Mouse (Mus musculus): Measurements from ENCODE around the gene 4930404H24Rik.
"Not testable (repeated sequence)": the region's sequence is repeated elsewhere in the genome, so short reads cannot be mapped to it uniquely, and the experiment has no call there.

The 4930404H24Rik gene

GRCm38 (mm10) chr2:153478583-153478982 lies 14.0 kb upstream of the 4930404H24Rik start:
- no peak for DNase-seq (ENCODE audit: low read depth, low spot score)

GRCm38 (mm10) chr2:153479486-153479885 lies 13.1 kb upstream of the 4930404H24Rik start:
- DNase-seq (ENCODE audit: low read depth, low spot score): no peak

- no peak for DNase-seq (ENCODE audit: low read depth, low spot score)
Measured at GRCm38 (mm10) chr2:153481108-153481860, 11.3 kb upstream of the 4930404H24Rik start.

- no peak for DNase-seq (ENCODE audit: low read depth, low spot score)
Measured at GRCm38 (mm10) chr2:153481861-153482120, 10.8 kb upstream of the 4930404H24Rik start.

GRCm38 (mm10) chr2:153483118-153483983 lies 9.2 kb upstream of the 4930404H24Rik start:
- no peak for DNase-seq (ENCODE audit: low read depth, low spot score)

GRCm38 (mm10) chr2:153484071-153484470 lies 8.5 kb upstream of the 4930404H24Rik start:
- no peak for DNase-seq (ENCODE audit: low read depth, low spot score)

GRCm38 (mm10) chr2:153490116-153490515 lies 2.5 kb upstream of the 4930404H24Rik start:
- DNase-seq (ENCODE audit: low read depth, low spot score): no peak

- no peak for DNase-seq (ENCODE audit: low read depth, low spot score)
Measured at GRCm38 (mm10) chr2:153490940-153491339, 1.6 kb upstream of the 4930404H24Rik start.

- no peak for DNase-seq (ENCODE audit: low read depth, low spot score)
Measured at GRCm38 (mm10) chr2:153491512-153492178, 945 bp upstream of the 4930404H24Rik start.

GRCm38 (mm10) chr2:153492179-153492517 lies 442 bp upstream of the 4930404H24Rik start:
- no peak for DNase-seq (ENCODE audit: low read depth, low spot score)

GRCm38 (mm10) chr2:153493393-153493731 lies 772 bp downstream of the 4930404H24Rik start:
- no peak for DNase-seq (ENCODE audit: low read depth, low spot score)

- no peak for DNase-seq (ENCODE audit: low read depth, low spot score)
Measured at GRCm38 (mm10) chr2:153493781-153494292, 1.2 kb downstream of the 4930404H24Rik start.

GRCm38 (mm10) chr2:153494293-153494811 lies 1.8 kb downstream of the 4930404H24Rik start:
- DNase-seq (ENCODE audit: low read depth, low spot score): peak; percentile 74

GRCm38 (mm10) chr2:153495391-153495790 lies 2.8 kb downstream of the 4930404H24Rik start:
- DNase-seq (ENCODE audit: low read depth, low spot score): not testable (repeated sequence)

GRCm38 (mm10) chr2:153495818-153496217 lies 3.2 kb downstream of the 4930404H24Rik start:
- DNase-seq (ENCODE audit: low read depth, low spot score): no peak

GRCm38 (mm10) chr2:153496301-153496700 lies 3.7 kb downstream of the 4930404H24Rik start:
- DNase-seq (ENCODE audit: low read depth, low spot score): no peak

- DNase-seq (ENCODE audit: low read depth, low spot score): no peak
Measured at GRCm38 (mm10) chr2:153496898-153497297, 4.3 kb downstream of the 4930404H24Rik start.

GRCm38 (mm10) chr2:153499154-153499553 lies 6.6 kb downstream of the 4930404H24Rik start:
- DNase-seq (ENCODE audit: low read depth, low spot score): no peak

- no peak for DNase-seq (ENCODE audit: low read depth, low spot score)
Measured at GRCm38 (mm10) chr2:153506385-153506784, 13.8 kb downstream of the 4930404H24Rik start.

GRCm38 (mm10) chr2:153507969-153508368 lies 15.4 kb downstream of the 4930404H24Rik start:
- DNase-seq (ENCODE audit: low read depth, low spot score): no peak

- DNase-seq (ENCODE audit: low read depth, low spot score): no peak
Measured at GRCm38 (mm10) chr2:153508405-153508804, 15.8 kb downstream of the 4930404H24Rik start.

Measured in telencephalon, adult 2 months (tissue).